Mouse (Mus musculus) T-cell, adult 66 days (primary cell): ENCODE measurements around the gene Tmco5. TPM values are rescaled to one million over a fixed set of nuclear protein-coding genes. Genes with fewer than 3 reads are reported as not detected.

ENCODE experiments used
- total RNA-seq, 2 experiments: library from RNA; stranded (reverse); gene quantifications; 3 replicates in 1 of 2; 4 replicates in 1 of 2; pipeline ENCODE4 v1.2.4; 2023

Tmco5 gene
- not detected for total RNA-seq

GRCm38 (mm10) chr2:116878391-116878790 is at the start of gene Tmco5:
Gene Tmco5, plus strand, starts transcription at chr2:116878691.

Other genes with a start within 250 kb of the Tmco5 start
- 1 to 10 TPM; 5.7 to 6.4 TPM for gene Spred1, start 242.7 kb downstream of the Tmco5 start, total RNA-seq